Mouse (Mus musculus): ENCODE measurements around the gene Fmo9. TPM values are rescaled to one million over a fixed set of nuclear protein-coding genes. Genes with fewer than 3 reads are reported as not detected.

The Fmo9 gene
- polyA plus RNA-seq (2016; fragmentation: Nextera tagmentation; extraction: Ambion mirVana): not detected in 2 replicates

- no peak within 1 kb of the TSS for H3K4me2 ChIP-seq (replicated peaks)
- H3K9ac ChIP-seq: no peak within 1 kb of the TSS
- WGBS: 94% methylated on average over 1 of the region's 1 CpGs
- no peaks in the 10 kb centered on the region for H3K9me3 ChIP-seq (replicated peaks)
- H3K4me3 ChIP-seq: no peak within 1 kb of the TSS
- no peaks in the 10 kb centered on the region for H3K4me1 ChIP-seq
- no peak within 1 kb of the TSS for H3K27ac ChIP-seq
- no peak for ATAC-seq (ENCODE audit: low FRiP score)
- H3K36me3 ChIP-seq: no peaks in the 10 kb centered on the region
- no peaks in the 10 kb centered on the region for H3K27me3 ChIP-seq
Observed at GRCm38 (mm10) chr1:166681745-166682144, at the start of gene Fmo9. Gene Fmo9 (minus strand): TSS chr1:166681845.

GRCm38 (mm10) chr1:166730886-166731285 is 49.2 kb upstream of the Fmo9 start:
- no peak overlapping the region for H3K9ac ChIP-seq
- 87% methylated on average over 4 of the region's 4 CpGs for WGBS
- H3K4me2 ChIP-seq (replicated peaks): no peak overlapping the region
- no peak overlapping the region for H3K27ac ChIP-seq
- no peak overlapping the region for H3K4me3 ChIP-seq
- no peaks in the 10 kb centered on the region for H3K9me3 ChIP-seq (replicated peaks)
- no peaks in the 10 kb centered on the region for H3K4me1 ChIP-seq
- no peaks in the 10 kb centered on the region for H3K27me3 ChIP-seq
- no peaks in the 10 kb centered on the region for H3K36me3 ChIP-seq
- no peak for ATAC-seq (ENCODE audit: low FRiP score)

- WGBS: 63% methylated on average over 2 of the region's 2 CpGs
- Histone ChIP-seq H3K9me3 (replicated peaks) (no peaks in the 10 kb centered on the region), H3K27ac (no peak overlapping the region), H3K36me3 (no peaks in the 10 kb centered on the region), H3K4me2 (replicated peaks) (no peak overlapping the region), H3K27me3 (no peaks in the 10 kb centered on the region), H3K4me1 (no peaks in the 10 kb centered on the region), H3K4me3 (no peak overlapping the region), H3K9ac (no peak overlapping the region)
- no peak for ATAC-seq (ENCODE audit: low FRiP score)
Observed at GRCm38 (mm10) chr1:166730215-166730614, 48.6 kb upstream of the Fmo9 start.

- no peak overlapping the region for H3K4me2 ChIP-seq (replicated peaks)
- 86% methylated on average over 7 of the region's 7 CpGs for WGBS
- no peak for ATAC-seq (ENCODE audit: low FRiP score)
- H3K9ac ChIP-seq: no peak overlapping the region
- H3K36me3 ChIP-seq: no peaks in the 10 kb centered on the region
- H3K27ac ChIP-seq: no peak overlapping the region
- H3K9me3 ChIP-seq (replicated peaks): no peaks in the 10 kb centered on the region
- no peaks in the 10 kb centered on the region for H3K4me1 ChIP-seq
- no peak overlapping the region for H3K4me3 ChIP-seq
- H3K27me3 ChIP-seq: no peaks in the 10 kb centered on the region
Observed at GRCm38 (mm10) chr1:166710861-166711260, 29.2 kb upstream of the Fmo9 start.

GRCm38 (mm10) chr1:166702270-166702912 is 20.7 kb upstream of the Fmo9 start:
- H3K27ac ChIP-seq: no peak overlapping the region
- H3K9me3 ChIP-seq (replicated peaks): no peaks in the 10 kb centered on the region
- no peak overlapping the region for H3K4me2 ChIP-seq (replicated peaks)
- ATAC-seq (ENCODE audit: low FRiP score): no peak
- WGBS: 69% methylated on average over 10 of the region's 10 CpGs
- no peaks in the 10 kb centered on the region for H3K36me3 ChIP-seq
- no peaks in the 10 kb centered on the region for H3K27me3 ChIP-seq
- H3K4me3 ChIP-seq: no peak overlapping the region
- H3K9ac ChIP-seq: no peak overlapping the region
- H3K4me1 ChIP-seq: no peaks in the 10 kb centered on the region

GRCm38 (mm10) chr1:166669264-166669663 is 12.4 kb downstream of the Fmo9 start:
- no peaks in the 10 kb centered on the region for H3K27me3 ChIP-seq
- H3K27ac ChIP-seq: no peak overlapping the region
- no peak overlapping the region for H3K9ac ChIP-seq
- ATAC-seq (ENCODE audit: low FRiP score): no peak
- H3K36me3 ChIP-seq: no peaks in the 10 kb centered on the region
- H3K4me3 ChIP-seq: no peak overlapping the region
- 90% methylated on average over 5 of the region's 5 CpGs for WGBS
- no peak overlapping the region for H3K4me2 ChIP-seq (replicated peaks)
- no peaks in the 10 kb centered on the region for H3K9me3 ChIP-seq (replicated peaks)
- no peaks in the 10 kb centered on the region for H3K4me1 ChIP-seq

GRCm38 (mm10) chr1:166660800-166661199 is 20.8 kb downstream of the Fmo9 start:
- no peaks in the 10 kb centered on the region for H3K27me3 ChIP-seq
- H3K36me3 ChIP-seq: no peaks in the 10 kb centered on the region
- no peak overlapping the region for H3K4me3 ChIP-seq
- 91% methylated on average over 8 of the region's 8 CpGs for WGBS
- ATAC-seq (ENCODE audit: low FRiP score): no peak
- no peak overlapping the region for H3K27ac ChIP-seq
- no peaks in the 10 kb centered on the region for H3K4me1 ChIP-seq
- H3K9me3 ChIP-seq (replicated peaks): no peaks in the 10 kb centered on the region
- H3K9ac ChIP-seq: no peak overlapping the region
- no peak overlapping the region for H3K4me2 ChIP-seq (replicated peaks)

- Histone ChIP-seq H3K9ac (no peak within 1 kb of the TSS), H3K9me3 (replicated peaks) (no peaks in the 10 kb centered on the region), H3K4me3 (no peak within 1 kb of the TSS), H3K27me3 (no peaks in the 10 kb centered on the region), H3K36me3 (no peaks in the 10 kb centered on the region), H3K4me1 (no peaks in the 10 kb centered on the region), H3K27ac (no peak within 1 kb of the TSS), H3K4me2 (replicated peaks) (no peak within 1 kb of the TSS)
- WGBS: 98% methylated on average over 2 of the region's 2 CpGs
- no peak for ATAC-seq (ENCODE audit: low FRiP score)
Observed at GRCm38 (mm10) chr1:166647593-166647992, 34.1 kb downstream of the Fmo9 start, which contains the start of gene Gm4847. Gene Gm4847 (minus strand): TSS chr1:166647693.

Small RNA genes within 50 kb of the gene (microRNA-seq; reads per million reads assigned to microRNA genes)
- gene Gm22992: not detected

Other genes with a start within 250 kb of the Fmo9 start
- gene Gm4846, start 184.3 kb downstream of the Fmo9 start, polyA plus RNA-seq (2016; fragmentation: Nextera tagmentation; extraction: Ambion mirVana): not detected in 2 replicates
- gene Gm4847, start 34.2 kb downstream of the Fmo9 start, polyA plus RNA-seq (2016; fragmentation: Nextera tagmentation; extraction: Ambion mirVana): not detected in 2 replicates

All from hindbrain, embryonic 12.5 days (tissue).